In the genomic region with DNA sequence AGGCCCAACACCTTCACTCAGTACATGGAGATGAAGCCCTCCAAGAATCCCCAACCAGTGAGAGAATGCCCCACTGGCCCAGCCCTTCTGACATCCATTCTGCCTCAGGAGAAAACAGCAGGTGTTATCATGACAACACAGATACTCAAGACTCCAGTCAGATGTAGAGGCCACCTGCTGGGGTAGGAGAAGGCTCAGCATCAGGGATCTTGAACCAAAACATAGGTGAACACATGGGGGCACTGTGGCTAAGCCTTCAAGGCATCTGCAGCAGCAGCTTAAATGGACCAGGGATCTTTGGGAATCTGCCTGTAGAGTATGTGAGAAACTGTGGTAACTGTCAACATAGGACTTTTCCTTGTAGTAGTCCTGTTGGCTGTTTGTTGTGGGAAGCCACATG, we compare ENCODE assay signal across 10 mouse cellular contexts. TPM values are rescaled to one million over a fixed set of nuclear protein-coding genes. Genes with fewer than 3 reads are reported as not detected.
DNase-seq lines count a peak whose midpoint lies in the region; ATAC-seq lines count a peak whose summit lies in the region.
"Had no signal": no experiment of that assay in that cellular context is flagged by ENCODE, and none has a peak within 500 bp of the region (broad histone marks: within the 10 kb centered on the region; RNA-seq: fewer than 3 reads in every experiment).

No protein-coding gene starts in this region.

- H3K4me2 ChIP-seq in liver, embryonic 12.5 days, result no peak overlapping the region
- H3K4me2 ChIP-seq: heart, embryonic 12.5 days; limb, embryonic 12.5 days had no signal

- DNase-seq in heart, postnatal 14 days, result peak; percentile 30 to 41
- no peak for DNase-seq in heart, adult 8-10 months (ENCODE audit: low spot score)
- DNase-seq in B cell, adult 2 months, result peak; percentile 14 to 23
- peak; percentile 91 for DNase-seq in ZHBTc4 (ENCODE audit: low read depth, low spot score)
- no peak for DNase-seq in layer of hippocampus, postnatal 36 days
- DNase-seq in retina, embryonic 14.5 days (ENCODE audit: low spot score), result no peak
- DNase-seq in spleen, adult 12 weeks (ENCODE audit: low spot score), result no peak

- 0 out of 2 replicates have a peak, but pooled peaks cover 3% of the 10 kb centered on the region for H3K4me1 ChIP-seq in liver, embryonic 12.5 days
- H3K4me1 ChIP-seq: heart, embryonic 12.5 days; limb, embryonic 12.5 days had no signal

- 0 out of 2 replicates have a peak, but pooled peaks cover 4% of the 10 kb centered on the region for H3K9me3 ChIP-seq in liver, embryonic 12.5 days (replicated peaks)
- H3K9me3 ChIP-seq: limb, embryonic 12.5 days had no signal

- intact Hi-C loops in heart, postnatal 14 days (cut with DNase I), result no loop called here

- H3K36me3 ChIP-seq in liver, embryonic 12.5 days, result peaks cover 57% of the 10 kb centered on the region

- H3K4me3 ChIP-seq in liver, embryonic 12.5 days, result no peak overlapping the region
- H3K4me3 ChIP-seq: heart, embryonic 12.5 days; limb, embryonic 12.5 days had no signal

- H3K27ac ChIP-seq in liver, embryonic 12.5 days, result no peak overlapping the region
- H3K27ac ChIP-seq: limb, embryonic 12.5 days had no signal

- ATAC-seq in liver, embryonic 12.5 days, result peak; percentile 52

- H3K27me3 ChIP-seq in liver, embryonic 12.5 days (replicated peaks), result no peaks in the 10 kb centered on the region
- H3K27me3 ChIP-seq: heart, embryonic 12.5 days; limb, embryonic 12.5 days had no signal

- H3K9ac ChIP-seq in liver, embryonic 12.5 days, result no peak overlapping the region
- H3K9ac ChIP-seq: heart, embryonic 12.5 days; limb, embryonic 12.5 days had no signal

RNA-seq across cellular contexts. Expression of a gene that starts 11.3 kb away (rescaled TPM):
- total RNA-seq in heart, postnatal 14 days (2021), result 10 to 100 TPM; 27.8 to 32.8 TPM
- 10 to 100 TPM; 22.8 to 27.1 (median 24.2) TPM for total RNA-seq in heart, adult 8-10 months (2022)
- polyA plus RNA-seq in liver, embryonic 12.5 days (2016; fragmentation: Nextera tagmentation; extraction: Ambion mirVana), result 13.5 and 13.8 TPM in 2 replicates
- total RNA-seq in layer of hippocampus, postnatal 36 days (2021), result 10 to 100 TPM; 32.9 to 36.4 TPM

RNA-seq across cellular contexts. Expression of a gene that starts 11.5 kb away (rescaled TPM):
- total RNA-seq in heart, postnatal 14 days (2021), result 10 to 100 TPM; 23.9 to 28.8 TPM
- 10 to 100 TPM; 21.9 to 30.3 (median 26.9) TPM for total RNA-seq in heart, adult 8-10 months (2022)
- polyA plus RNA-seq in liver, embryonic 12.5 days (2016; fragmentation: Nextera tagmentation; extraction: Ambion mirVana), result 60.1 and 62.8 TPM in 2 replicates
- total RNA-seq in layer of hippocampus, postnatal 36 days (2021), result 1 to 10 TPM; 7.8 to 9.9 TPM

Comparison
In these comparisons a context has a peak if more than half of its experiments do, and no peak if none do; other contexts are left out.
1. DNase-seq: peak in heart, postnatal 14 days (2 of 2), B cell, adult 2 months (2 of 2) and ZHBTc4 (single experiment); none in heart, adult 8-10 months (single experiment), layer of hippocampus, postnatal 36 days (0 of 2), retina, embryonic 14.5 days (single experiment) and spleen, adult 12 weeks (single experiment).